Mouse (Mus musculus) liver, embryonic 13.5 days (tissue): ENCODE results near the gene Cyp2d22. TPM values are rescaled to one million over a fixed set of nuclear protein-coding genes. Genes with fewer than 3 reads are reported as not detected.

ENCODE experiments used
- ATAC-seq: fragments of 200-750 bp; cut with Nextera tagmentation; 2 replicates; pipeline ENCODE4 v1.8.0; 2017; ENCODE audit warnings: low read depth, mild to moderate bottlenecking, moderate number of reproducible peaks, moderate library complexity
- DNase-seq: peaks from one replicate; pipeline ENCODE4 v3.0.0; 2022
- H3K27ac ChIP-seq: fragments of 300-500 bp; sonication (generic); 2 replicates; pipeline ENCODE4 v1.5.1; 2015; ENCODE audit warnings: moderate library complexity, mild to moderate bottlenecking, inconsistent platforms
- H3K27me3 ChIP-seq: fragments of 300-500 bp; sonication (generic); 2 replicates; pipeline ENCODE4 v1.6.1; 2015; ENCODE audit warnings: mild to moderate bottlenecking, inconsistent platforms
- H3K36me3 ChIP-seq: fragments of 300-500 bp; sonication (generic); 2 replicates; pipeline ENCODE4 v1.6.1; 2015; ENCODE audit warnings: mild to moderate bottlenecking, inconsistent platforms
- H3K4me1 ChIP-seq: fragments of 300-500 bp; sonication (generic); replicated peaks from 2 replicates; pipeline ENCODE4 v1.6.1; 2015; ENCODE audit warnings: inconsistent platforms
- H3K4me2 ChIP-seq: fragments of 300-500 bp; sonication (generic); 2 replicates; pipeline ENCODE4 v1.6.1; 2015; ENCODE audit warnings: inconsistent platforms, mild to moderate bottlenecking, moderate library complexity
- H3K4me3 ChIP-seq: fragments of 300-500 bp; sonication (generic); replicated peaks from 2 replicates; pipeline ENCODE4 v1.5.1; 2015; ENCODE audit warnings: mild to moderate bottlenecking, inconsistent platforms
- H3K9ac ChIP-seq: fragments of 300-500 bp; sonication (generic); 2 replicates; pipeline ENCODE4 v1.6.1; 2015; ENCODE audit warnings: mild to moderate bottlenecking, inconsistent platforms
- H3K9me3 ChIP-seq: fragments of 300-500 bp; sonication (generic); replicated peaks from 2 replicates; pipeline ENCODE4 v1.6.1; 2016; ENCODE audit warnings: inconsistent platforms
- WGBS: fragments of 180-500 bp; shearing (Covaris S2); methylation state at CpG from one replicate; pipeline ENCODE4 v1.1.7; 2015; ENCODE audit not compliant: insufficient replicate concordance; 5-methylcytosine and 5-hydroxymethylcytosine counted together
- microRNA-seq: library from miRNA; unstranded; fragments of <30 nt; microRNA quantifications from one replicate; pipeline ENCODE4, GENCODE M21; 2016
- polyA plus RNA-seq: library from polyadenylated mRNA; unstranded; fragments of >200 nt; fragmentation: Nextera tagmentation; extraction: Ambion mirVana; gene quantifications from 2 replicates; pipeline ENCODE4 v1.2.1, GENCODE M21; 2015

Gene Cyp2d22
- polyA plus RNA-seq, 1 experiment from 2014 or later = 9.3 TPM

- Histone ChIP-seq H3K27me3 (no peaks in the 10 kb centered on the region), H3K4me2 (peak overlapping the region; percentile 97), H3K9me3 (no peaks in the 10 kb centered on the region), H3K4me1 (peaks cover 56% of the 10 kb centered on the region), H3K27ac (peak overlapping the region; percentile 83), H3K36me3 (peaks cover 37% of the 10 kb centered on the region), H3K4me3 (peak overlapping the region; percentile 71), H3K9ac (peak overlapping the region; percentile 82)
- no peak for DNase-seq
- no peak for ATAC-seq
- WGBS = 11% methylated on average over 4 of the region's 4 CpGs
These were observed 42.2 kb downstream of the Cyp2d22 start for GRCm38 (mm10) chr15:82337875-82338274.

- peak overlapping the region; percentile 51 for H3K27ac ChIP-seq
- no peak for ATAC-seq
- H3K36me3 ChIP-seq = peaks cover 48% of the 10 kb centered on the region
- H3K4me2 ChIP-seq = peak overlapping the region; percentile 97
- H3K4me1 ChIP-seq = peaks cover 44% of the 10 kb centered on the region
- no peak for DNase-seq
- H3K4me3 ChIP-seq = peak overlapping the region; percentile 71
- WGBS = 91% methylated on average over 12 of the region's 12 CpGs
- no peaks in the 10 kb centered on the region for H3K27me3 ChIP-seq
- H3K9me3 ChIP-seq = no peaks in the 10 kb centered on the region
- H3K9ac ChIP-seq = peak overlapping the region; percentile 82; the same call in 1 of the 2 replicates
These were observed 43.4 kb downstream of the Cyp2d22 start for GRCm38 (mm10) chr15:82336629-82337028.

- peaks cover 38% of the 10 kb centered on the region for H3K4me1 ChIP-seq
- 0 out of 2 replicates have a peak overlapping the region, but pooled peaks have one; percentile 6 for H3K9ac ChIP-seq
- 95% methylated on average over 4 of the region's 4 CpGs for whole genome bisulfite sequencing
- H3K4me2 ChIP-seq = no peak overlapping the region
- ATAC-seq = no peak
- no peaks in the 10 kb centered on the region for H3K27me3 ChIP-seq
- no peak for DNase-seq
- no peak overlapping the region for H3K27ac ChIP-seq
- H3K9me3 ChIP-seq = no peaks in the 10 kb centered on the region
- no peak overlapping the region for H3K4me3 ChIP-seq
- peaks cover 62% of the 10 kb centered on the region for H3K36me3 ChIP-seq
These were observed 44.9 kb downstream of the Cyp2d22 start for GRCm38 (mm10) chr15:82335194-82335593.

GRCm38 (mm10) chr15:82325382-82325781 is 54.7 kb downstream of the Cyp2d22 start:
- Histone ChIP-seq H3K27ac (no peak overlapping the region), H3K4me2 (no peak overlapping the region), H3K36me3 (peaks cover 18% of the 10 kb centered on the region), H3K9ac (no peak overlapping the region), H3K4me3 (no peak overlapping the region), H3K4me1 (peaks cover 14% of the 10 kb centered on the region), H3K27me3 (no peaks in the 10 kb centered on the region), H3K9me3 (peaks cover 4% of the 10 kb centered on the region; the same call in 1 of the 2 replicates)
- ATAC-seq (no peak), DNase-seq (no peak)
- 59% methylated on average over 2 of the region's 2 CpGs for WGBS

GRCm38 (mm10) chr15:82322195-82322594 is 57.9 kb downstream of the Cyp2d22 start:
- WGBS = 77% methylated on average over 8 of the region's 8 CpGs
- H3K4me2 ChIP-seq = no peak overlapping the region
- ATAC-seq = no peak

More at GRCm38 (mm10) chr15:82322195-82322594, 57.9 kb downstream of the Cyp2d22 start:
- H3K27ac ChIP-seq = no peak overlapping the region
- H3K4me3 ChIP-seq = no peak overlapping the region
- H3K9me3 ChIP-seq = peaks cover 4% of the 10 kb centered on the region; the same call in 1 of the 2 replicates
- peaks cover 10% of the 10 kb centered on the region; the same call in 1 of the 2 replicates for H3K4me1 ChIP-seq
- no peak overlapping the region for H3K9ac ChIP-seq
- DNase-seq = no peak
- H3K27me3 ChIP-seq = no peaks in the 10 kb centered on the region
- no peaks in the 10 kb centered on the region for H3K36me3 ChIP-seq

Small RNAs within 50 kb of the gene (microRNA-seq; reads per million reads assigned to microRNA genes)
- not detected for gene Gm25990
- not detected for gene Gm27331
- gene Mir7684 = not detected

Other genes with a start within 250 kb of the Cyp2d22 start
- 64.2 and 70.2 TPM in 2 replicates for gene Srebf2, start 233.1 kb downstream of the Cyp2d22 start, polyA plus RNA-seq
- 0.08 and 0.10 TPM in 2 replicates for gene Shisa8, start 167.4 kb downstream of the Cyp2d22 start, polyA plus RNA-seq
- 0.38 and 0.87 TPM in 2 replicates for gene Tnfrsf13c, start 155.9 kb downstream of the Cyp2d22 start, polyA plus RNA-seq
- 41.7 and 45.6 TPM in 2 replicates for gene Cenpm, start 135.5 kb downstream of the Cyp2d22 start, polyA plus RNA-seq
- gene 1500009C09Rik, start 127.9 kb downstream of the Cyp2d22 start, polyA plus RNA-seq = not detected in 2 replicates
- 0.36 and 0.84 TPM in 2 replicates for gene Sept3, start 105.4 kb downstream of the Cyp2d22 start, polyA plus RNA-seq
- gene Wbp2nl, start 81.3 kb downstream of the Cyp2d22 start, polyA plus RNA-seq = 0.12 and 0.20 TPM in 2 replicates
- 34.3 and 35.7 TPM in 2 replicates for gene Naga, start 41.3 kb downstream of the Cyp2d22 start, polyA plus RNA-seq
- gene Pheta2, start 41.3 kb downstream of the Cyp2d22 start, polyA plus RNA-seq = 43.4 and 43.8 TPM in 2 replicates
- 202 and 208 TPM in 2 replicates for gene Smdt1, start 41.3 kb downstream of the Cyp2d22 start, polyA plus RNA-seq
- gene Ndufa6, start 25.9 kb downstream of the Cyp2d22 start, polyA plus RNA-seq = 356 and 357 TPM in 2 replicates
- not detected in 2 replicates for gene Cyp2d11, start 13.8 kb upstream of the Cyp2d22 start, polyA plus RNA-seq
- gene Cyp2d10, start 26.9 kb upstream of the Cyp2d22 start, polyA plus RNA-seq = 18.9 and 19.6 TPM in 2 replicates
- 0.71 and 1.4 TPM in 2 replicates for gene Cyp2d9, start 53.2 kb upstream of the Cyp2d22 start, polyA plus RNA-seq
- not detected in 2 replicates for gene Cyp2d12, start 174.8 kb upstream of the Cyp2d22 start, polyA plus RNA-seq
- gene Cyp2d34, start 240.7 kb upstream of the Cyp2d22 start, polyA plus RNA-seq = not detected in 2 replicates